Mouse (Mus musculus): ENCODE data around the gene Fam53b.

- TF ChIP-seq CTCF (IDR thresholded peaks at IDR 0.05) (no peak), EP300 (IDR thresholded peaks at IDR 0.05) (no peak)
Measured at GRCm38 (mm10) chr7:132723906-132724305, 89.8 kb downstream of the Fam53b start.

Measured in lung, postnatal 0 days (tissue).